Mouse (Mus musculus): ENCODE results near the gene Tor1b. TPM values are rescaled to one million over a fixed set of nuclear protein-coding genes. Genes with fewer than 3 reads are reported as not detected.

Tor1b gene
- polyA plus RNA-seq, 1 experiment from 2014 or later = 17.4 TPM

- peaks cover 53% of the 10 kb centered on the region for H3K36me3 ChIP-seq
- ATAC-seq (ENCODE audit: low FRiP score) = no peak
- H3K4me2 ChIP-seq = peak overlapping the region; percentile 83
- peak overlapping the region; percentile 96 for H3K9ac ChIP-seq
- H3K4me3 ChIP-seq = peak overlapping the region; percentile 92
- peaks cover 27% of the 10 kb centered on the region for H3K4me1 ChIP-seq (replicated peaks)
- WGBS = 30% methylated on average over 16 of the region's 16 CpGs
- no peaks in the 10 kb centered on the region for H3K27me3 ChIP-seq
- H3K9me3 ChIP-seq = no peaks in the 10 kb centered on the region
- no peak overlapping the region for H3K27ac ChIP-seq
Measured at GRCm38 (mm10) chr2:30966826-30967225, 14.1 kb downstream of the Tor1b start.

- Histone ChIP-seq H3K4me1 (replicated peaks) (peaks cover 27% of the 10 kb centered on the region), H3K9ac (peak within 1 kb of the TSS; percentile 96), H3K27me3 (no peaks in the 10 kb centered on the region), H3K4me2 (peak within 1 kb of the TSS; percentile 83), H3K27ac (peak within 1 kb of the TSS; percentile 82), H3K9me3 (no peaks in the 10 kb centered on the region), H3K4me3 (peak within 1 kb of the TSS; percentile 92), H3K36me3 (peaks cover 50% of the 10 kb centered on the region)
- 4% methylated on average over 31 of the region's 59 CpGs for WGBS
- ATAC-seq (ENCODE audit: low FRiP score) = peak; percentile 95
Measured at GRCm38 (mm10) chr2:30967352-30968327, 14.9 kb downstream of the Tor1b start, which contains the start of gene Tor1a. Gene Tor1a, minus strand, starts transcription at chr2:30967933.

GRCm38 (mm10) chr2:30981790-30982513 is 29.2 kb downstream of the Tor1b start, which contains the start of the genes BC005624 and Usp20:
Gene BC005624, minus strand, starts transcription at chr2:30982201.
Gene Usp20, plus strand, starts transcription at chr2:30982279.
- Histone ChIP-seq H3K9ac (peak within 1 kb of the TSS; percentile 83), H3K9me3 (no peaks in the 10 kb centered on the region), H3K27ac (peak within 1 kb of the TSS; percentile 71), H3K4me1 (replicated peaks) (peaks cover 33% of the 10 kb centered on the region), H3K36me3 (peaks cover 32% of the 10 kb centered on the region), H3K4me2 (peak within 1 kb of the TSS; percentile 79), H3K4me3 (peak within 1 kb of the TSS; percentile 66), H3K27me3 (no peaks in the 10 kb centered on the region)
- ATAC-seq (ENCODE audit: low FRiP score) = peak; percentile 98
- under 1% methylated on average over 66 of the region's 66 CpGs for WGBS

- Histone ChIP-seq H3K9ac (peak overlapping the region; percentile 83), H3K9me3 (no peaks in the 10 kb centered on the region), H3K27me3 (no peaks in the 10 kb centered on the region), H3K27ac (peak overlapping the region; percentile 71; the same call in 1 of the 2 replicates), H3K4me2 (peak overlapping the region; percentile 79), H3K4me3 (peak overlapping the region; percentile 66), H3K4me1 (replicated peaks) (peaks cover 33% of the 10 kb centered on the region), H3K36me3 (peaks cover 21% of the 10 kb centered on the region)
- 51% methylated on average over 7 of the region's 7 CpGs for WGBS
- no peak for ATAC-seq (ENCODE audit: low FRiP score)
Measured at GRCm38 (mm10) chr2:30983024-30983423, 30.3 kb downstream of the Tor1b start.

- 26% methylated on average over 17 of the region's 17 CpGs for WGBS
- no peak overlapping the region for H3K9ac ChIP-seq
- no peak overlapping the region for H3K4me3 ChIP-seq
Measured at GRCm38 (mm10) chr2:30985111-30986020, 32.6 kb downstream of the Tor1b start.

GRCm38 (mm10) chr2:30990221-30990620 is 37.5 kb downstream of the Tor1b start:
- Histone ChIP-seq H3K4me3 (no peak overlapping the region), H3K9ac (no peak overlapping the region), H3K4me2 (no peak overlapping the region), H3K27me3 (no peaks in the 10 kb centered on the region), H3K4me1 (replicated peaks) (peaks cover 6% of the 10 kb centered on the region), H3K27ac (no peak overlapping the region), H3K9me3 (no peaks in the 10 kb centered on the region), H3K36me3 (peaks cover 12% of the 10 kb centered on the region)
- ATAC-seq (ENCODE audit: low FRiP score) = no peak
- WGBS = 91% methylated on average over 9 of the region's 9 CpGs

More at GRCm38 (mm10) chr2:30985111-30986020, 32.6 kb downstream of the Tor1b start:
- no peaks in the 10 kb centered on the region for H3K9me3 ChIP-seq
- no peak for ATAC-seq (ENCODE audit: low FRiP score)
- H3K27me3 ChIP-seq = no peaks in the 10 kb centered on the region
- peaks cover 8% of the 10 kb centered on the region for H3K36me3 ChIP-seq
- H3K27ac ChIP-seq = no peak overlapping the region
- H3K4me2 ChIP-seq = no peak overlapping the region
- peaks cover 33% of the 10 kb centered on the region for H3K4me1 ChIP-seq (replicated peaks)

GRCm38 (mm10) chr2:30994853-30995252 is 42.1 kb downstream of the Tor1b start:
- Histone ChIP-seq H3K4me2 (no peak overlapping the region), H3K4me1 (replicated peaks) (peaks cover 17% of the 10 kb centered on the region), H3K9me3 (no peaks in the 10 kb centered on the region), H3K9ac (no peak overlapping the region), H3K36me3 (peaks cover 19% of the 10 kb centered on the region), H3K27me3 (no peaks in the 10 kb centered on the region), H3K27ac (no peak overlapping the region), H3K4me3 (no peak overlapping the region)
- no peak for ATAC-seq (ENCODE audit: low FRiP score)
- WGBS = 97% methylated on average over 4 of the region's 4 CpGs

- WGBS = 75% methylated on average over 11 of the region's 11 CpGs
- peaks cover 17% of the 10 kb centered on the region for H3K4me1 ChIP-seq (replicated peaks)
- H3K36me3 ChIP-seq = peaks cover 20% of the 10 kb centered on the region
- H3K27me3 ChIP-seq = no peaks in the 10 kb centered on the region
- H3K4me3 ChIP-seq = no peak overlapping the region
- H3K9me3 ChIP-seq = no peaks in the 10 kb centered on the region
- no peak for ATAC-seq (ENCODE audit: low FRiP score)
- H3K9ac ChIP-seq = no peak overlapping the region
- no peak overlapping the region for H3K4me2 ChIP-seq
- no peak overlapping the region for H3K27ac ChIP-seq
Measured at GRCm38 (mm10) chr2:30995432-30995996, 42.8 kb downstream of the Tor1b start.

GRCm38 (mm10) chr2:30998443-30999260 is 45.9 kb downstream of the Tor1b start:
- no peak overlapping the region for H3K4me2 ChIP-seq
- peaks cover 17% of the 10 kb centered on the region for H3K4me1 ChIP-seq (replicated peaks)
- peaks cover 41% of the 10 kb centered on the region for H3K36me3 ChIP-seq
- no peaks in the 10 kb centered on the region for H3K27me3 ChIP-seq
- H3K4me3 ChIP-seq = no peak overlapping the region
- H3K9ac ChIP-seq = no peak overlapping the region
- 58% methylated on average over 8 of the region's 8 CpGs for WGBS
- ATAC-seq (ENCODE audit: low FRiP score) = peak; percentile 52; the same call in 1 of the 2 replicates
- peak overlapping the region; percentile 64 for H3K27ac ChIP-seq
- H3K9me3 ChIP-seq = no peaks in the 10 kb centered on the region

- Histone ChIP-seq H3K9ac (no peak overlapping the region), H3K4me1 (replicated peaks) (peaks cover 21% of the 10 kb centered on the region), H3K4me2 (no peak overlapping the region), H3K27ac (no peak overlapping the region), H3K36me3 (peaks cover 79% of the 10 kb centered on the region), H3K9me3 (no peaks in the 10 kb centered on the region), H3K27me3 (no peaks in the 10 kb centered on the region), H3K4me3 (no peak overlapping the region)
- WGBS = 94% methylated on average over 10 of the region's 10 CpGs
- ATAC-seq (ENCODE audit: low FRiP score) = no peak
Measured at GRCm38 (mm10) chr2:31002857-31003256, 50.1 kb downstream of the Tor1b start.

Measured in hindbrain, embryonic 13.5 days (tissue).